Mouse (Mus musculus) embryonic stem cell, embryonic (primary cell): ENCODE measurements around the gene Osbpl8.
"Not testable (repeated sequence)": the region's sequence is repeated elsewhere in the genome, so short reads cannot be mapped to it uniquely, and the experiment has no call there.

ENCODE experiments used
- CTCF ChIA-PET, 4 experiments: fragments of 300-600 bp in 2 of 4; fragments of 350-600 bp in 2 of 4; sonication (Branson Sonifier 250); formaldehyde crosslinking; loops; one replicate each; lab custom pipeline; 2022; ENCODE audit warnings: inconsistent platforms in 2 of 4; lab: Charles Lee
- POLR2A ChIA-PET, 4 experiments: fragments of 300-600 bp in 2 of 4; fragments of 350-600 bp in 2 of 4; sonication (Branson Sonifier 250); formaldehyde crosslinking; loops; one replicate each; lab custom pipeline; 2022; ENCODE audit warnings: antibody characterized with exemption in 4 of 4, inconsistent platforms in 1 of 4; lab: Charles Lee

Gene Osbpl8

GRCm38 (mm10) chr10:111164304-111165218 is at the start of gene Osbpl8:
Gene Osbpl8 (plus strand): TSS chr10:111164752.
- POLR2A ChIA-PET, result interaction anchor here (0.5 to 2.9 kb wide), 50 partner anchors 8 to 813 kb away, joined by 3 to 26 read pairs (median 4); partner anchors contain the start of genes Bbs10 (in 2 of the 4), Krr1 (in 1 of the 4), Nap1l1 (in 1 of the 4) and Phlda1 (in 1 of the 4)
- CTCF ChIA-PET, result interaction anchor here in 2 of 4 experiments (0.6 to 1.0 kb wide), 2 partner anchors 8 to 134 kb away, joined by 3 to 4 read pairs; partner anchors contain the start of gene Bbs10 (in 1 of the 2)

- CTCF ChIA-PET, result interaction anchor here (0.7 to 1.1 kb wide), 5 partner anchors 9 to 390 kb away, joined by 3 to 9 read pairs (median 4); no protein-coding TSS in a partner anchor
- POLR2A ChIA-PET, result interaction anchor here in 3 of 4 experiments (0.6 to 2.2 kb wide), 16 partner anchors 9 to 1187 kb away, joined by 3 to 15 read pairs (median 4); partner anchors contain the start of genes Osbpl8 (in 2 of the 3), Bbs10 (in 1 of the 3), Csrp2 (in 1 of the 3) and Krr1 (in 1 of the 3)
These were observed 47.2 kb upstream of the Osbpl8 start for GRCm38 (mm10) chr10:111117198-111117845.

- ChIA-PET CTCF (no interaction called here), POLR2A (interaction anchor here in 1 of 4 experiments (2.2 kb wide), 1 partner anchor 46 kb away, joined by 15 read pairs; the partner anchor contains the start of gene Osbpl8)
These were observed 46.3 kb upstream of the Osbpl8 start for GRCm38 (mm10) chr10:111118292-111118691.

GRCm38 (mm10) chr10:111118991-111119650 is 45.4 kb upstream of the Osbpl8 start:
- POLR2A ChIA-PET, result no interaction called here
- CTCF ChIA-PET, result no interaction called here

- CTCF ChIA-PET, result no interaction called here
- POLR2A ChIA-PET, result no interaction called here
These were observed 44.8 kb upstream of the Osbpl8 start for GRCm38 (mm10) chr10:111119756-111120155.

- POLR2A ChIA-PET, result interaction anchor here in 2 of 4 experiments (0.6 to 1.4 kb wide), 3 partner anchors 42 to 1294 kb away, joined by 4 to 6 read pairs (median 5); partner anchors contain the start of gene Osbpl8 (in 1 of the 2)
- CTCF ChIA-PET, result interaction anchor here in 1 of 4 experiments (0.6 kb wide), 1 partner anchor 17 kb away, joined by 7 read pairs; no protein-coding TSS in a partner anchor
These were observed 41.6 kb upstream of the Osbpl8 start for GRCm38 (mm10) chr10:111122864-111123398.

GRCm38 (mm10) chr10:111124175-111124574 is 40.4 kb upstream of the Osbpl8 start:
- ChIA-PET CTCF (no interaction called here), POLR2A (interaction anchor here in 1 of 4 experiments (1.0 kb wide), 1 partner anchor 20 kb away, joined by 3 read pairs; no protein-coding TSS in a partner anchor)

GRCm38 (mm10) chr10:111124767-111125315 is 39.7 kb upstream of the Osbpl8 start:
- CTCF ChIA-PET, result no interaction called here
- POLR2A ChIA-PET, result no interaction called here

GRCm38 (mm10) chr10:111127388-111127787 is 37.2 kb upstream of the Osbpl8 start:
- ChIA-PET POLR2A (interaction anchor here in 2 of 4 experiments (1.2 to 1.4 kb wide), 2 partner anchors 15 to 37 kb away, joined by 3 read pairs; partner anchors contain the start of gene Osbpl8 (in 1 of the 2)), CTCF (interaction anchor here in 1 of 4 experiments (1.5 kb wide), 1 partner anchor 10 kb away, joined by 3 read pairs; no protein-coding TSS in a partner anchor)

- ChIA-PET POLR2A (interaction anchor here in 2 of 4 experiments (0.7 to 1.4 kb wide), 3 partner anchors 14 to 1315 kb away, joined by 3 to 5 read pairs (median 4); no protein-coding TSS in a partner anchor), CTCF (interaction anchor here in 1 of 4 experiments (0.6 kb wide), 1 partner anchor 55 kb away, joined by 3 read pairs; no protein-coding TSS in a partner anchor)
These were observed 36.1 kb upstream of the Osbpl8 start for GRCm38 (mm10) chr10:111128493-111128892.

GRCm38 (mm10) chr10:111129867-111130620 is 34.5 kb upstream of the Osbpl8 start:
- ChIA-PET POLR2A (interaction anchor here in 1 of 4 experiments (0.6 kb wide), 1 partner anchor 35 kb away, joined by 3 read pairs; the partner anchor contains the start of gene Osbpl8), CTCF (no interaction called here)

- ChIA-PET POLR2A (interaction anchor here in 3 of 4 experiments (0.6 to 1.0 kb wide), 3 partner anchors 34 to 436 kb away, joined by 3 read pairs; partner anchors contain the start of gene Osbpl8 (in 1 of the 3)), CTCF (no interaction called here)
These were observed 33.7 kb upstream of the Osbpl8 start for GRCm38 (mm10) chr10:111130872-111131271.

- ChIA-PET CTCF (no interaction called here), POLR2A (no interaction called here)
These were observed 31.3 kb upstream of the Osbpl8 start for GRCm38 (mm10) chr10:111133271-111133670.

- ChIA-PET CTCF (no interaction called here), POLR2A (interaction anchor here in 2 of 4 experiments (0.6 to 0.9 kb wide), 4 partner anchors 17 to 567 kb away, joined by 3 to 5 read pairs (median 4); no protein-coding TSS in a partner anchor)
These were observed 30.6 kb upstream of the Osbpl8 start for GRCm38 (mm10) chr10:111133936-111134335.

GRCm38 (mm10) chr10:111134412-111134957 is 30.1 kb upstream of the Osbpl8 start:
- ChIA-PET CTCF (no interaction called here), POLR2A (interaction anchor here in 2 of 4 experiments (0.6 to 0.9 kb wide), 4 partner anchors 18 to 567 kb away, joined by 3 to 5 read pairs (median 4); no protein-coding TSS in a partner anchor)

GRCm38 (mm10) chr10:111136306-111136705 is 28.2 kb upstream of the Osbpl8 start:
- CTCF ChIA-PET, POLR2A ChIA-PET: not testable (repeated sequence)
